Mouse (Mus musculus): ENCODE measurements at regions not wholly inside any gene's neighbourhood (a gene's known extent, or its start where the extent isn't known, plus 50 kb on each side); places are given as distances from the start of the nearest gene placed in this dataset.

DNA sequence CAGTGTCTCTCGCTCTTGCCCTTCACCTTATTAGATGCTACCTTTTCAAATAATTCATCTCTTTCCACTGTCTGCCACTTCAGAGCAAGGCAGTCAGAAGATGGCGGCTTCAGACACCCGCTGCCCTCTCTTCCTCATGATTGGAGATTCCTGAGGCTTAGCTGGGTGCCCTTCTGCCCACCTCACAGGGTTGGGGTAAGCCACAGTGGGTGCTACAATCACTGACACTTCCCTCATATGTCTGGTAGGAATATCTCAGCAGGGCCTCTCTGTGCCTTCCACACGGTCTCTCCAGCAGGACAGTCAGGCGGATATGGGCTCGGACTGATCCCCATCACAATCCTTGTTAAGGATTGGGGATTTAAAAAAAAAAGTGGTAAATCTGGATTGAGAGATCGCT is 53.2 kb upstream of the Rpl36-ps4 start:
- no peak overlapping the region for H3K27ac ChIP-seq (ENCODE audit: low read depth, low read length)
- ATAC-seq = no peak
- no peak overlapping the region for H3K9ac ChIP-seq (ENCODE audit: low read depth, low read length)
- no peak overlapping the region for H3K4me2 ChIP-seq (ENCODE audit: low read length)
- H3K27me3 ChIP-seq (replicated peaks; ENCODE audit: control insufficient read depth, insufficient read depth, low read length) = no peaks in the 10 kb centered on the region
- H3K36me3 ChIP-seq (ENCODE audit: control insufficient read depth, insufficient read depth, low read length) = no peaks in the 10 kb centered on the region
- H3K4me1 ChIP-seq (ENCODE audit: control insufficient read depth, insufficient read depth, low read depth, low read length) = peaks cover 6% of the 10 kb centered on the region
- H3K9me3 ChIP-seq (ENCODE audit: control insufficient read depth, low read length) = no peaks in the 10 kb centered on the region
- WGBS = 94% methylated on average over 7 of the region's 7 CpGs
- H3K4me3 ChIP-seq (ENCODE audit: low read length) = no peak overlapping the region

DNA sequence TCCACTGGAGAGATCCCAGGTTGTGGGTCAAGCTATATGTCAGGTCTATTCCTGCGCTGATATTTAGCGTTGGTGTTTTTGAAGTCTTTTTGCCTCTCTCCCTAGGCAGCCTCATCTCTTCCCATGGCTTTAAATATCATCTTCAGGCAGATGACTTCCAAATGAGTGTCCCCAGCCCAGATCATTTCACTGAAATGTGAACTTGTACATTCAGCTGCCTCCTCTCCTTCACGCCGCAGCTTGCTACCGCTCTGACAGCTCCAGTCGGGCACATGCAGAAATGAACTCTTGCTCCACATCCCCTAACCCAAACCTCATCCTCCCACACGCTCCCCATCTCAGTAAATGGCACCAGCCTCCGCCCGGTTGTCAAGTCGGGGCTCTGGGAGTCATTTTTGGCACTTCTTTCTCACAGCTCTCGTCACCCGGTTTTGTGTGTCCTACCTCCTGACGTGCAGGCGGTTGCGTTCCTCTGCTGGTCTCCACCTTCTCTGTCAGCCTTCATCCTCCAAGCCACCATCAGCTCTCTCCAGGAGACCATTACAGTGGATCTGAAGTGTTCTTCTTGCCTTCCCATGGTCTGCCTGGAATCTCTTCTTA is 54.0 kb upstream of the Rpl36-ps4 start:
- H3K36me3 ChIP-seq (ENCODE audit: control insufficient read depth, insufficient read depth, low read length) = no peaks in the 10 kb centered on the region
- no peak overlapping the region for H3K9ac ChIP-seq (ENCODE audit: low read depth, low read length)
- H3K9me3 ChIP-seq (ENCODE audit: control insufficient read depth, low read length) = no peaks in the 10 kb centered on the region
- no peak for ATAC-seq
- H3K4me3 ChIP-seq (ENCODE audit: low read length) = no peak overlapping the region
- WGBS = 89% methylated on average over 15 of the region's 15 CpGs
- no peaks in the 10 kb centered on the region for H3K4me1 ChIP-seq (ENCODE audit: control insufficient read depth, insufficient read depth, low read depth, low read length)
- H3K27ac ChIP-seq (ENCODE audit: low read depth, low read length) = no peak overlapping the region
- H3K27me3 ChIP-seq (replicated peaks; ENCODE audit: control insufficient read depth, insufficient read depth, low read length) = no peaks in the 10 kb centered on the region
- H3K4me2 ChIP-seq (ENCODE audit: low read length) = no peak overlapping the region

DNA sequence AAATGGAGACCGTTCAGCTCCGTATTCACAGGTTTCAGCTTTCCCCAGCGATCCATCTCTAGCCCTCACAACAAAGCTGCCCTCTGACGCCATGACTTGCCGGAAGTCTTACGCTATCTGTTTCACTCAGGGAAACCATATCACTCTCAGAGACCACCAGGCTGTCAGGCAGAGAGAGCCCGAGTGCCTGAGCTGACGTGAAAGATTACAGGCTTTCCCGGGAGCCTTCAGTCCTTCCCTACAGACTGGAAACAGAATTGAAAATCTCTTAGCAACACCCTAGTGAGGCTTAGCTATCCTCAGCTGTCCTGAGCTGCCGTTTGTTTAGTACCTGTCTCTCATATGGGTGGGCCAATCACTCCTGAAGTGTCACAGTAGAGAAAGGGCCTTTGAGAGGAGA is 54.6 kb upstream of the Rpl36-ps4 start:
- 60% methylated on average over 10 of the region's 10 CpGs for WGBS
- no peak for ATAC-seq
- Histone ChIP-seq H3K9me3 (ENCODE audit: control insufficient read depth, low read length) (no peaks in the 10 kb centered on the region), H3K9ac (ENCODE audit: low read depth, low read length) (no peak overlapping the region), H3K36me3 (ENCODE audit: control insufficient read depth, insufficient read depth, low read length) (no peaks in the 10 kb centered on the region), H3K27me3 (replicated peaks; ENCODE audit: control insufficient read depth, insufficient read depth, low read length) (no peaks in the 10 kb centered on the region), H3K4me1 (ENCODE audit: control insufficient read depth, insufficient read depth, low read depth, low read length) (no peaks in the 10 kb centered on the region), H3K4me3 (ENCODE audit: low read length) (no peak overlapping the region), H3K27ac (ENCODE audit: low read depth, low read length) (no peak overlapping the region), H3K4me2 (ENCODE audit: low read length) (no peak overlapping the region)

DNA sequence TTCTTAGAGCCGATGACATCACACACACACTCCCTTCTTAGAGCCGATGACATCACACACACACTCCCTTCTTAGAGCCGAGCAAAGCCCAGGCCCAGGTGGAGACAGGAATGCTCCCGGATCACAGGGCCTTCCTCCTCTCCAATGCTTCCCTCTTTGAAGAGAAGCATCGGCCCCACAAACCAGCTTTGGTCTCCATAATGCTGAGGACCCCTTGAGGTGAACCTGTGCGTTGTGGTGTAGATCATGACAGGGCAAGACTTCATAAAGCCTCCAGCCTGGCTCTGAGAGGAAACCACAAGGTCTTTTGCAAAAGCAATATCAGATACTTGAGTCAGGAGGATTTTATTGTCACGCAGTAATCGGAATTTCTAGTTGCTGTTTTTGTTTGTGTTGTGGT is 55.3 kb upstream of the Rpl36-ps4 start:
- H3K36me3 ChIP-seq (ENCODE audit: control insufficient read depth, insufficient read depth, low read length) = no peaks in the 10 kb centered on the region
- no peaks in the 10 kb centered on the region for H3K9me3 ChIP-seq (ENCODE audit: control insufficient read depth, low read length)
- 91% methylated on average over 8 of the region's 8 CpGs for WGBS
- no peak overlapping the region for H3K27ac ChIP-seq (ENCODE audit: low read depth, low read length)
- H3K4me2 ChIP-seq (ENCODE audit: low read length) = no peak overlapping the region
- H3K27me3 ChIP-seq (replicated peaks; ENCODE audit: control insufficient read depth, insufficient read depth, low read length) = no peaks in the 10 kb centered on the region
- H3K9ac ChIP-seq (ENCODE audit: low read depth, low read length) = no peak overlapping the region
- no peak for ATAC-seq
- no peaks in the 10 kb centered on the region for H3K4me1 ChIP-seq (ENCODE audit: control insufficient read depth, insufficient read depth, low read depth, low read length)
- H3K4me3 ChIP-seq (ENCODE audit: low read length) = no peak overlapping the region

DNA sequence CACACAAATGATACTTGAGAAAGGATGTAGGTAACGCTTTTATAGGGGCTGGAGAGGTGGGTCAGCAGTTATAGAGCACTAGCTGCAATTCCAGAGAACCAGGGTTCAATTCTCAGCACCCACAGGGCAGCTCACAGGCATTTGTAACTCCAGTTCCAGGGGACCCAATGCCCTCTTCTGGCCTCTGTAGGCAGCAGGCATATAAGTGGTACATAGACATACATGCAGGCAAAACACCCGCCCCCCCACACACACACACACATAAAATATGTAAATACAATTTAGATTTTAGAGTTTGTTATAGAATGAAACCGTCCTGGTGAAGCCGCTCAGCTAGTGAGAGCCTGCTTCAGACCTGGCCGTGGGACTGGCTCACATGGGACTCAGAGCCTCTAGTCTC is 55.9 kb upstream of the Rpl36-ps4 start:
- Histone ChIP-seq H3K4me3 (ENCODE audit: low read length) (no peak overlapping the region), H3K4me1 (ENCODE audit: control insufficient read depth, insufficient read depth, low read depth, low read length) (no peaks in the 10 kb centered on the region), H3K9ac (ENCODE audit: low read depth, low read length) (no peak overlapping the region), H3K4me2 (ENCODE audit: low read length) (no peak overlapping the region), H3K27me3 (replicated peaks; ENCODE audit: control insufficient read depth, insufficient read depth, low read length) (no peaks in the 10 kb centered on the region), H3K27ac (ENCODE audit: low read depth, low read length) (no peak overlapping the region), H3K9me3 (ENCODE audit: control insufficient read depth, low read length) (no peaks in the 10 kb centered on the region), H3K36me3 (ENCODE audit: control insufficient read depth, insufficient read depth, low read length) (no peaks in the 10 kb centered on the region)
- 93% methylated on average over 5 of the region's 5 CpGs for WGBS
- no peak for ATAC-seq

DNA sequence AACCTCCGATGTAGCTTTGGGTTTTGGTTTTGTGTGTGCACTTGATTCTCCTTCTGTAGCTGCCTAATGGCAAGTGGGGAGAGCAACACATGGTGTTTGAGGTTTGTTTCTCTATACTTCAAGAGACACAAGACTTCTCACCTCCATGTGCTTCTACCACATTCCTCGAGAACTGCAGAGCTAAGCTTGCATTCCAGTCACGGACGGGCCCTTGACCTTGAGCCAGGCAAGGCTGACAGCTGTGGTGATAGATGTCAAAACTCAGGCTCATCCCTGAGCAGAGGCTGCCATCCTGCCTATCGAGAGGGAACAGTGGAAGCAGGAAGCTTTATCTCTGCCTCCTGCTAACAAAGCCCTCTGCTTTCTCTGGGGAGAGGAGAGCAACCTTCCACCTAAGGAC is 59.2 kb upstream of the Rpl36-ps4 start:
- 62% methylated on average over 5 of the region's 5 CpGs for WGBS

DNA sequence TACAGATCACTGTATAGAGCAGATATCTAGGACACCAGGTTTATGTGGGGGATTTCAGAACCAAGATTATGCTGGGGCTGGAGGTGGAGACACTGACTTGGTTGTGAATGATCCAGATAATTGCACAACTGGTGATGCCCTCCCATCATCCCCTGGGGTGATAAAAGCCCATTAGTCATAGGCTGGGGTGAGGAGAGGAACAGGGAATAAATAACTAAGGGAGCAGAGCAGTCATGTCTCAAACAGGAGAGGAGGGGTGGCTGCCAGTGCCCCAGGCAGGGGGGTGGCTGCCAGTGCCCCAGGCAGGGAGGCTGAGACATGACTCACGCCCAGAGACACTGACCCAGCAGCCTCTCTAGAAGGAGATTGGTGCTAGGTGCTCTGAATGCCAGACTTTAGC is 53.7 kb upstream of the Kcnk12 start:
- Histone ChIP-seq H3K9ac (ENCODE audit: low read depth, low read length) (no peak overlapping the region), H3K27me3 (replicated peaks; ENCODE audit: control insufficient read depth, insufficient read depth, low read length) (no peaks in the 10 kb centered on the region), H3K27ac (ENCODE audit: low read depth, low read length) (no peak overlapping the region), H3K4me2 (ENCODE audit: low read length) (no peak overlapping the region), H3K36me3 (ENCODE audit: control insufficient read depth, insufficient read depth, low read length) (no peaks in the 10 kb centered on the region), H3K4me1 (ENCODE audit: control insufficient read depth, insufficient read depth, low read depth, low read length) (no peaks in the 10 kb centered on the region), H3K9me3 (ENCODE audit: control insufficient read depth, low read length) (peaks cover 3% of the 10 kb centered on the region; the same call in 1 of the 2 replicates), H3K4me3 (ENCODE audit: low read length) (no peak overlapping the region)
- WGBS = 47% methylated on average over 1 of the region's 1 CpGs
- no peak for ATAC-seq

More for the DNA sequence above, 59.2 kb upstream of the Rpl36-ps4 start:
- Histone ChIP-seq H3K4me2 (ENCODE audit: low read length) (no peak overlapping the region), H3K4me1 (ENCODE audit: control insufficient read depth, insufficient read depth, low read depth, low read length) (no peaks in the 10 kb centered on the region), H3K27ac (ENCODE audit: low read depth, low read length) (no peak overlapping the region), H3K36me3 (ENCODE audit: control insufficient read depth, insufficient read depth, low read length) (no peaks in the 10 kb centered on the region), H3K9ac (ENCODE audit: low read depth, low read length) (no peak overlapping the region), H3K9me3 (ENCODE audit: control insufficient read depth, low read length) (no peaks in the 10 kb centered on the region), H3K4me3 (ENCODE audit: low read length) (no peak overlapping the region), H3K27me3 (replicated peaks; ENCODE audit: control insufficient read depth, insufficient read depth, low read length) (no peaks in the 10 kb centered on the region)
- ATAC-seq = no peak

DNA sequence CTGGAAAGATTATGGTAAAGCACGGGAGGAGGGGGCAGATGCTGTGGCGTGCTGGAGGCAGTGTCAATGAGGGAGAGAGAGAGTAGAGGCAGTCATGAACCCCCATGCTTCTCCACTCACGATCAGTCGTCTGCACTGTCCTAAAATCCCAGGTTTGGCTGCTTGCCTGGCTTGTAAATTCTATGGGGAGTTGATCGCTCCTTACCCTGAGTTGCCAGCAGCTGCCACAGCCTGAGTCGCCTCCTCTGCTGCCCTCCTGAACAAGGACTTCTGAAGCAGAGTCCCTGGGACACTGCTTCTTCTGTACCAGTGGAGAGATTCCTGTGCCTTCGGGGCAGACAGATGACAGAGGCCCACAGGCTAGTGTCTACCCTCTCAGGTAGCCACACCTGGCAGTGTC is 52.1 kb upstream of the Kcnk12 start:
- Histone ChIP-seq H3K36me3 (ENCODE audit: control insufficient read depth, insufficient read depth, low read length) (no peaks in the 10 kb centered on the region), H3K27ac (ENCODE audit: low read depth, low read length) (no peak overlapping the region), H3K4me2 (ENCODE audit: low read length) (no peak overlapping the region), H3K4me1 (ENCODE audit: control insufficient read depth, insufficient read depth, low read depth, low read length) (no peaks in the 10 kb centered on the region), H3K9ac (ENCODE audit: low read depth, low read length) (no peak overlapping the region), H3K9me3 (ENCODE audit: control insufficient read depth, low read length) (peaks cover 3% of the 10 kb centered on the region; the same call in 1 of the 2 replicates), H3K27me3 (replicated peaks; ENCODE audit: control insufficient read depth, insufficient read depth, low read length) (no peaks in the 10 kb centered on the region), H3K4me3 (ENCODE audit: low read length) (no peak overlapping the region)
- peak; percentile 42; the same call in 1 of the 2 replicates for ATAC-seq
- WGBS = 50% methylated on average over 7 of the region's 7 CpGs

DNA sequence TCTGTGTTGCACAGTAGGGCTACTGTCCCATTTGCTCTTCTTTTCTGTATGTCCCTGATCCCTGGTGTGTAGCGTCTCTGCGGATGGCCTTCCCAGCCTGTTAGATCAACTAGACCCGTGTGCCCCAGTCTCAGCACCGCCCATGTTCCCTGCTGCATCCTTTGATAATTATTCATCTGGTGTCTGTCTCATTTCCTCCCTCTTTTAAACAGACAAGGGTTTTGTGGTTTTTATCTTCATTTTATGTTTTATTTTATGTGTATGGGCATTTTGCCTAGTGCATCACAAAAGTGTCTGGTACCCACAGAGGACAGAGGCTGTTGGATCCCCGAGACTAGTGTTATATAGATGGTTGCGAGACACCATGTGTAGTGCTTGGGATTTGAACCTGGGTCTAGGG is 51.6 kb upstream of the Kcnk12 start:
- no peak overlapping the region for H3K4me2 ChIP-seq (ENCODE audit: low read length)
- no peak overlapping the region for H3K4me3 ChIP-seq (ENCODE audit: low read length)
- H3K27me3 ChIP-seq (replicated peaks; ENCODE audit: control insufficient read depth, insufficient read depth, low read length) = no peaks in the 10 kb centered on the region
- H3K9me3 ChIP-seq (ENCODE audit: control insufficient read depth, low read length) = peaks cover 2% of the 10 kb centered on the region; the same call in 1 of the 2 replicates
- H3K36me3 ChIP-seq (ENCODE audit: control insufficient read depth, insufficient read depth, low read length) = no peaks in the 10 kb centered on the region
- no peak overlapping the region for H3K9ac ChIP-seq (ENCODE audit: low read depth, low read length)
- WGBS = 77% methylated on average over 6 of the region's 6 CpGs
- no peaks in the 10 kb centered on the region for H3K4me1 ChIP-seq (ENCODE audit: control insufficient read depth, insufficient read depth, low read depth, low read length)
- ATAC-seq = no peak
- H3K27ac ChIP-seq (ENCODE audit: low read depth, low read length) = no peak overlapping the region

DNA sequence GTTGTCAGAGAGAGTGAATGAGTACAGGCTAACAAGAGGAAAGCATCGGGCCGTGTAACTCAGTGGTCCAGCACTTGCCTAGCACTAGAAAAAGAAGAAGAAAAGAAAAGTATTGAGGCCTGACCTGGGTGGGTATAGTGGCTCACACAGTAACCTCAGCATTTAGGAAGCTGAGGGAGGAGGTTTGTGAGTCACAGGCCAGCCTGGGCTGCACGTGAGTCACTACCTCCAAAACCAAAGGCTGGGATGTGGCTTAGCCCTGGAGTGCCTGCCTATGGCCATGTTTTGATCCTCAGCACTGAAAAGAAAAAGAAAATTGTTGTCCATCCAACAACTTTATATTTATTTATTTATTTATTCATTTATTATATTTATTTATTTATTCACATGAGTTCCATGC is 51.2 kb upstream of the Kcnk12 start:
- Histone ChIP-seq H3K27ac (ENCODE audit: low read depth, low read length) (no peak overlapping the region), H3K4me3 (ENCODE audit: low read length) (no peak overlapping the region), H3K9ac (ENCODE audit: low read depth, low read length) (no peak overlapping the region), H3K4me2 (ENCODE audit: low read length) (no peak overlapping the region), H3K36me3 (ENCODE audit: control insufficient read depth, insufficient read depth, low read length) (no peaks in the 10 kb centered on the region), H3K4me1 (ENCODE audit: control insufficient read depth, insufficient read depth, low read depth, low read length) (no peaks in the 10 kb centered on the region), H3K9me3 (ENCODE audit: control insufficient read depth, low read length) (no peaks in the 10 kb centered on the region), H3K27me3 (replicated peaks; ENCODE audit: control insufficient read depth, insufficient read depth, low read length) (no peaks in the 10 kb centered on the region)
- 86% methylated on average over 3 of the region's 3 CpGs for WGBS
- no peak for ATAC-seq

Measured in hindbrain, embryonic 16.5 days (tissue).